Mouse (Mus musculus) lung, embryonic 16.5 days (tissue): ENCODE results near the gene Hsf2. TPM values are rescaled to one million over a fixed set of nuclear protein-coding genes. Genes with fewer than 3 reads are reported as not detected.
"Not testable (repeated sequence)": the region's sequence is repeated elsewhere in the genome, so short reads cannot be mapped to it uniquely, and the experiment has no call there.

ENCODE experiments used
- ATAC-seq: fragments of 200-750 bp; cut with Nextera tagmentation; 2 replicates; pipeline ENCODE4 v1.8.0; 2017; ENCODE audit warnings: low read depth, mild to moderate bottlenecking, moderate library complexity
- H3K27ac ChIP-seq: fragments of 300-500 bp; sonication (generic); 2 replicates; pipeline ENCODE4 v1.5.1; 2014; ENCODE audit warnings: mild to moderate bottlenecking, control low read depth, low read length
- H3K27me3 ChIP-seq: fragments of 300-500 bp; sonication (generic); 2 replicates; pipeline ENCODE4 v1.6.1; 2014; ENCODE audit warnings: low read depth, low read length, mixed read lengths; ENCODE audit not compliant: control insufficient read depth, insufficient read depth
- H3K36me3 ChIP-seq: fragments of 300-500 bp; sonication (generic); 2 replicates; pipeline ENCODE4 v1.6.1; 2014; ENCODE audit warnings: low read length; ENCODE audit not compliant: control insufficient read depth, insufficient read depth
- H3K4me1 ChIP-seq: fragments of 300-500 bp; sonication (generic); replicated peaks from 2 replicates; pipeline ENCODE4 v1.6.1; 2014; ENCODE audit warnings: low read length, mixed read lengths; ENCODE audit not compliant: control insufficient read depth, insufficient read depth
- H3K4me2 ChIP-seq: fragments of 300-500 bp; sonication (generic); 2 replicates; pipeline ENCODE4 v1.6.1; 2014; ENCODE audit warnings: low read depth, low read length, control low read depth
- H3K4me3 ChIP-seq: fragments of 300-500 bp; sonication (generic); 2 replicates; pipeline ENCODE4 v1.5.1; 2014; ENCODE audit warnings: mild to moderate bottlenecking, low read length, control low read depth
- H3K9ac ChIP-seq: fragments of 300-500 bp; sonication (generic); 2 replicates; pipeline ENCODE4 v1.6.1; 2014; ENCODE audit warnings: low read length, control low read depth
- H3K9me3 ChIP-seq: fragments of 300-500 bp; sonication (generic); 2 replicates; pipeline ENCODE4 v1.6.1; 2016; ENCODE audit warnings: low read length; ENCODE audit not compliant: control insufficient read depth
- WGBS: fragments of 180-500 bp; shearing (Covaris S2); extraction: QIAGEN DNeasy Blood & Tissue Kit; methylation state at CpG from one replicate; pipeline ENCODE4 v1.1.7; 2014; 5-methylcytosine and 5-hydroxymethylcytosine counted together
- polyA plus RNA-seq: library from polyadenylated mRNA; unstranded; fragments of >200 nt; fragmentation: Nextera tagmentation; extraction: Ambion mirVana; gene quantifications from 2 replicates; pipeline ENCODE4 v1.2.1, GENCODE M21; 2015

Hsf2 gene
- 20.5 and 25.3 TPM in 2 replicates for polyA plus RNA-seq

GRCm38 (mm10) chr10:57485908-57486541 is at the start of gene Hsf2:
Gene Hsf2 (plus strand): TSS chr10:57486385.
- Histone ChIP-seq H3K27me3 (no peaks in the 10 kb centered on the region), H3K4me3 (peak within 1 kb of the TSS; percentile 89), H3K36me3 (no peaks in the 10 kb centered on the region), H3K27ac (peak within 1 kb of the TSS; percentile 93), H3K9ac (peak within 1 kb of the TSS; percentile 94), H3K4me1 (peaks cover 8% of the 10 kb centered on the region), H3K4me2 (peak within 1 kb of the TSS; percentile 79), H3K9me3 (no peaks in the 10 kb centered on the region)
- ATAC-seq: peak; percentile 100
- WGBS: under 1% methylated on average over 52 of the region's 52 CpGs

GRCm38 (mm10) chr10:57437898-57438297 is 48.3 kb upstream of the Hsf2 start:
- H3K4me1 ChIP-seq: no peaks in the 10 kb centered on the region
- H3K4me2 ChIP-seq: no peak overlapping the region
- no peak overlapping the region for H3K4me3 ChIP-seq
- no peaks in the 10 kb centered on the region for H3K36me3 ChIP-seq
- no peak overlapping the region for H3K27ac ChIP-seq
- 81% methylated on average over 2 of the region's 2 CpGs for WGBS
- H3K9me3 ChIP-seq: no peaks in the 10 kb centered on the region
- H3K9ac ChIP-seq: no peak overlapping the region
- H3K27me3 ChIP-seq: no peaks in the 10 kb centered on the region
- ATAC-seq: peak; percentile 34; the same call in 1 of the 2 replicates

GRCm38 (mm10) chr10:57441049-57441448 is 45.1 kb upstream of the Hsf2 start:
- Histone ChIP-seq H3K36me3 (no peaks in the 10 kb centered on the region), H3K9ac (no peak overlapping the region), H3K4me1 (no peaks in the 10 kb centered on the region), H3K9me3 (no peaks in the 10 kb centered on the region), H3K27ac (no peak overlapping the region), H3K27me3 (no peaks in the 10 kb centered on the region), H3K4me3 (no peak overlapping the region), H3K4me2 (no peak overlapping the region)
- no peak for ATAC-seq

GRCm38 (mm10) chr10:57444392-57444791 is 41.8 kb upstream of the Hsf2 start:
- no peak overlapping the region for H3K4me2 ChIP-seq
- no peak for ATAC-seq

GRCm38 (mm10) chr10:57445655-57446054 is 40.5 kb upstream of the Hsf2 start:
- H3K27ac ChIP-seq: no peak overlapping the region
- no peaks in the 10 kb centered on the region for H3K4me1 ChIP-seq
- no peaks in the 10 kb centered on the region for H3K36me3 ChIP-seq
- no peak for ATAC-seq
- H3K4me3 ChIP-seq: no peak overlapping the region
- WGBS: 70% methylated on average over 1 of the region's 1 CpGs
- no peak overlapping the region for H3K9ac ChIP-seq
- no peak overlapping the region for H3K4me2 ChIP-seq
- H3K27me3 ChIP-seq: no peaks in the 10 kb centered on the region
- H3K9me3 ChIP-seq: no peaks in the 10 kb centered on the region

More at GRCm38 (mm10) chr10:57444392-57444791, 41.8 kb upstream of the Hsf2 start:
- Histone ChIP-seq H3K9ac (no peak overlapping the region), H3K27me3 (no peaks in the 10 kb centered on the region), H3K36me3 (no peaks in the 10 kb centered on the region), H3K9me3 (no peaks in the 10 kb centered on the region), H3K27ac (no peak overlapping the region), H3K4me3 (no peak overlapping the region), H3K4me1 (no peaks in the 10 kb centered on the region)
- WGBS: 65% methylated on average over 8 of the region's 8 CpGs

GRCm38 (mm10) chr10:57447657-57448050 is 38.5 kb upstream of the Hsf2 start:
- Histone ChIP-seq H3K9me3 (no peaks in the 10 kb centered on the region), H3K4me3 (no peak overlapping the region), H3K27ac (no peak overlapping the region), H3K36me3 (no peaks in the 10 kb centered on the region), H3K4me1 (no peaks in the 10 kb centered on the region), H3K27me3 (no peaks in the 10 kb centered on the region), H3K4me2 (no peak overlapping the region), H3K9ac (no peak overlapping the region)
- no peak for ATAC-seq

GRCm38 (mm10) chr10:57448051-57448716 is 38.0 kb upstream of the Hsf2 start:
- Histone ChIP-seq H3K27ac (no peak overlapping the region), H3K9me3 (no peaks in the 10 kb centered on the region), H3K4me3 (peak overlapping the region; percentile 17), H3K4me1 (no peaks in the 10 kb centered on the region), H3K27me3 (no peaks in the 10 kb centered on the region), H3K4me2 (no peak overlapping the region; the same call in 1 of the 2 replicates), H3K36me3 (no peaks in the 10 kb centered on the region), H3K9ac (no peak overlapping the region)
- ATAC-seq: no peak
- WGBS: 3% methylated on average over 19 of the region's 19 CpGs

GRCm38 (mm10) chr10:57463298-57463697 is 22.9 kb upstream of the Hsf2 start:
- H3K9ac ChIP-seq, H3K9me3 ChIP-seq, H3K36me3 ChIP-seq, H3K4me1 ChIP-seq, H3K4me2 ChIP-seq, ATAC-seq, H3K27me3 ChIP-seq, H3K4me3 ChIP-seq, H3K27ac ChIP-seq: not testable (repeated sequence)
- 26% methylated on average over 10 of the region's 10 CpGs for WGBS

- H3K36me3 ChIP-seq: no peaks in the 10 kb centered on the region
- no peak overlapping the region for H3K4me3 ChIP-seq
- H3K9me3 ChIP-seq: no peaks in the 10 kb centered on the region
- H3K4me2 ChIP-seq: no peak overlapping the region
- no peak for ATAC-seq
- no peaks in the 10 kb centered on the region for H3K27me3 ChIP-seq
- H3K27ac ChIP-seq: no peak overlapping the region
- H3K4me1 ChIP-seq: no peaks in the 10 kb centered on the region
- no peak overlapping the region for H3K9ac ChIP-seq
These were observed 20.4 kb upstream of the Hsf2 start for GRCm38 (mm10) chr10:57465768-57466167.
